Mouse (Mus musculus) neural tube, embryonic 11.5 days (tissue): ENCODE results near the gene Smcp. TPM values are rescaled to one million over a fixed set of nuclear protein-coding genes. Genes with fewer than 3 reads are reported as not detected.

Experiments
- ATAC-seq: fragments of 200-750 bp; cut with Nextera tagmentation; 2 replicates; pipeline ENCODE4 v1.8.0; 2017; ENCODE audit warnings: moderate number of reproducible peaks, mild to moderate bottlenecking, moderate TSS enrichment, moderate library complexity; ENCODE audit not compliant: insufficient read depth, low FRiP score, low TSS enrichment
- DNase-seq: peaks from one replicate; pipeline ENCODE4 v3.0.0-alpha.2; 2015; ENCODE audit warnings: low spot score
- H3K27ac ChIP-seq: fragments of 300-500 bp; sonication (generic); 2 replicates; pipeline ENCODE4 v1.5.1; 2014; ENCODE audit warnings: low read depth, mild to moderate bottlenecking, low read length
- H3K27me3 ChIP-seq: fragments of 300-500 bp; sonication (generic); 2 replicates; pipeline ENCODE4 v1.6.1; 2014; ENCODE audit warnings: mild to moderate bottlenecking, low read length, mixed read lengths; ENCODE audit not compliant: control insufficient read depth, insufficient read depth
- H3K36me3 ChIP-seq: fragments of 300-500 bp; sonication (generic); 2 replicates; pipeline ENCODE4 v1.6.1; 2014; ENCODE audit warnings: mild to moderate bottlenecking, low read length, moderate library complexity, mixed read lengths; ENCODE audit not compliant: control insufficient read depth, insufficient read depth
- H3K4me1 ChIP-seq: fragments of 300-500 bp; sonication (generic); 2 replicates; pipeline ENCODE4 v1.6.1; 2014; ENCODE audit warnings: low read length, mixed read lengths; ENCODE audit not compliant: control insufficient read depth, insufficient read depth
- H3K4me2 ChIP-seq: fragments of 300-500 bp; sonication (generic); 2 replicates; pipeline ENCODE4 v1.6.1; 2014; ENCODE audit warnings: low read depth, mild to moderate bottlenecking, moderate library complexity
- H3K4me3 ChIP-seq: fragments of 300-500 bp; sonication (generic); 2 replicates; pipeline ENCODE4 v1.5.1; 2014; ENCODE audit warnings: low read depth, low read length
- H3K9ac ChIP-seq: fragments of 300-500 bp; sonication (generic); 2 replicates; pipeline ENCODE4 v1.6.1; 2014; ENCODE audit warnings: mild to moderate bottlenecking, low read length
- H3K9me3 ChIP-seq: fragments of 300-500 bp; sonication (generic); 2 replicates; pipeline ENCODE4 v1.6.1; 2016; ENCODE audit warnings: low read length; ENCODE audit not compliant: control insufficient read depth
- WGBS: fragments of 180-500 bp; shearing (Covaris S2); extraction: QIAGEN DNeasy Blood & Tissue Kit; methylation state at CpG from one replicate; pipeline ENCODE4 v1.1.7; 2014; 5-methylcytosine and 5-hydroxymethylcytosine counted together
- polyA plus RNA-seq: library from polyadenylated mRNA; unstranded; fragments of >200 nt; fragmentation: Nextera tagmentation; extraction: Ambion mirVana; gene quantifications from 2 replicates; pipeline ENCODE4 v1.2.1, GENCODE M21; 2014

Smcp gene
- polyA plus RNA-seq, 1 experiment from 2014 or later: not detected

GRCm38 (mm10) chr3:92598429-92598828, 9.6 kb upstream of the Smcp start:
- Histone ChIP-seq H3K9ac (no peak overlapping the region), H3K9me3 (0 out of 2 replicates have a peak, but pooled peaks cover 3% of the 10 kb centered on the region), H3K4me2 (no peak overlapping the region), H3K4me1 (no peaks in the 10 kb centered on the region), H3K27me3 (no peaks in the 10 kb centered on the region), H3K27ac (no peak overlapping the region), H3K36me3 (no peaks in the 10 kb centered on the region), H3K4me3 (no peak overlapping the region)
- 88% methylated on average over 2 of the region's 2 CpGs for WGBS
- ATAC-seq: no peak
- no peak for DNase-seq

GRCm38 (mm10) chr3:92587190-92587589, 1.6 kb downstream of the Smcp start:
- 84% methylated on average over 3 of the region's 3 CpGs for WGBS
- Histone ChIP-seq H3K4me2 (no peak overlapping the region), H3K36me3 (no peaks in the 10 kb centered on the region), H3K4me3 (no peak overlapping the region), H3K27ac (no peak overlapping the region), H3K9me3 (no peaks in the 10 kb centered on the region), H3K27me3 (no peaks in the 10 kb centered on the region), H3K9ac (no peak overlapping the region), H3K4me1 (no peaks in the 10 kb centered on the region)
- DNase-seq: no peak
- ATAC-seq: no peak

- no peaks in the 10 kb centered on the region for H3K9me3 ChIP-seq
- no peaks in the 10 kb centered on the region for H3K4me1 ChIP-seq
- H3K27ac ChIP-seq: no peak overlapping the region
- no peak for DNase-seq
- WGBS: 61% methylated on average over 1 of the region's 1 CpGs
- H3K36me3 ChIP-seq: no peaks in the 10 kb centered on the region
- ATAC-seq: no peak
- no peaks in the 10 kb centered on the region for H3K27me3 ChIP-seq
- no peak overlapping the region for H3K4me3 ChIP-seq
- H3K9ac ChIP-seq: no peak overlapping the region
- H3K4me2 ChIP-seq: no peak overlapping the region
Measured at GRCm38 (mm10) chr3:92585055-92585454, 3.7 kb downstream of the Smcp start.

- Histone ChIP-seq H3K27ac (no peak overlapping the region), H3K9me3 (no peaks in the 10 kb centered on the region), H3K27me3 (no peaks in the 10 kb centered on the region), H3K4me2 (no peak overlapping the region), H3K4me1 (no peaks in the 10 kb centered on the region), H3K36me3 (no peaks in the 10 kb centered on the region), H3K9ac (no peak overlapping the region), H3K4me3 (no peak overlapping the region)
- WGBS: 63% methylated on average over 3 of the region's 3 CpGs
- ATAC-seq (no peak), DNase-seq (no peak)
Measured at GRCm38 (mm10) chr3:92583164-92583826, 5.5 kb downstream of the Smcp start.

GRCm38 (mm10) chr3:92579508-92579907, 9.3 kb downstream of the Smcp start:
- no peak for ATAC-seq
- Histone ChIP-seq H3K4me2 (no peak overlapping the region), H3K27ac (no peak overlapping the region), H3K36me3 (no peaks in the 10 kb centered on the region), H3K4me1 (no peaks in the 10 kb centered on the region), H3K9ac (no peak overlapping the region), H3K9me3 (no peaks in the 10 kb centered on the region), H3K27me3 (no peaks in the 10 kb centered on the region), H3K4me3 (no peak overlapping the region)
- 74% methylated on average over 1 of the region's 1 CpGs for WGBS
- DNase-seq: no peak

- no peak overlapping the region for H3K4me3 ChIP-seq
- no peaks in the 10 kb centered on the region for H3K36me3 ChIP-seq
- DNase-seq (no peak), ATAC-seq (no peak)
- H3K9me3 ChIP-seq: no peaks in the 10 kb centered on the region
- no peaks in the 10 kb centered on the region for H3K27me3 ChIP-seq
- no peaks in the 10 kb centered on the region for H3K4me1 ChIP-seq
- H3K9ac ChIP-seq: no peak overlapping the region
- no peak overlapping the region for H3K27ac ChIP-seq
- no peak overlapping the region for H3K4me2 ChIP-seq
- 78% methylated on average over 4 of the region's 4 CpGs for WGBS
Measured at GRCm38 (mm10) chr3:92578652-92579413, 10.0 kb downstream of the Smcp start.

- Histone ChIP-seq H3K4me1 (no peaks in the 10 kb centered on the region), H3K36me3 (no peaks in the 10 kb centered on the region), H3K4me2 (no peak within 1 kb of the TSS), H3K9me3 (no peaks in the 10 kb centered on the region), H3K9ac (no peak within 1 kb of the TSS), H3K27ac (no peak within 1 kb of the TSS), H3K4me3 (no peak within 1 kb of the TSS), H3K27me3 (no peaks in the 10 kb centered on the region)
- ATAC-seq: no peak
- 87% methylated on average over 1 of the region's 1 CpGs for WGBS
- DNase-seq: no peak
Measured at GRCm38 (mm10) chr3:92573449-92574041, 15.3 kb downstream of the Smcp start, which contains the start of gene Ivl. Gene Ivl (minus strand): TSS chr3:92573735.

- Histone ChIP-seq H3K4me3 (no peak overlapping the region), H3K9ac (no peak overlapping the region), H3K36me3 (no peaks in the 10 kb centered on the region), H3K9me3 (no peaks in the 10 kb centered on the region), H3K4me1 (no peaks in the 10 kb centered on the region), H3K4me2 (no peak overlapping the region), H3K27ac (no peak overlapping the region), H3K27me3 (no peaks in the 10 kb centered on the region)
- no peak for DNase-seq
- WGBS: 44% methylated on average over 2 of the region's 2 CpGs
- no peak for ATAC-seq
Measured at GRCm38 (mm10) chr3:92572514-92573155, 16.2 kb downstream of the Smcp start.
